Mouse (Mus musculus) intestine, embryonic 16.5 days (tissue): ENCODE measurements at regions not wholly inside any gene's neighbourhood (a gene's known extent, or its start where the extent isn't known, plus 50 kb on each side); places are given as distances from the start of the nearest gene placed in this dataset.

ENCODE experiments used
- ATAC-seq: fragments of 200-750 bp; cut with Nextera tagmentation; 2 replicates; pipeline ENCODE4 v1.8.0; 2017; ENCODE audit warnings: moderate TSS enrichment, moderate library complexity
- H3K27ac ChIP-seq: fragments of 300-500 bp; sonication (generic); 2 replicates; pipeline ENCODE4 v1.5.1; 2014; ENCODE audit warnings: mild to moderate bottlenecking, low read length
- H3K27me3 ChIP-seq: fragments of 300-500 bp; sonication (generic); replicated peaks from 2 replicates; pipeline ENCODE4 v1.6.1; 2014; ENCODE audit warnings: low read length, control low read depth, mixed read lengths; ENCODE audit not compliant: control insufficient read depth, insufficient read depth
- H3K36me3 ChIP-seq: fragments of 300-500 bp; sonication (generic); 2 replicates; pipeline ENCODE4 v1.6.1; 2014; ENCODE audit warnings: low read length, control low read depth; ENCODE audit not compliant: control insufficient read depth, insufficient read depth
- H3K4me1 ChIP-seq: fragments of 300-500 bp; sonication (generic); 2 replicates; pipeline ENCODE4 v1.6.1; 2014; ENCODE audit warnings: low read length, control low read depth, mixed read lengths; ENCODE audit not compliant: control insufficient read depth, insufficient read depth
- H3K4me2 ChIP-seq: fragments of 300-500 bp; sonication (generic); 2 replicates; pipeline ENCODE4 v1.6.1; 2014; ENCODE audit warnings: low read depth, low read length, control low read depth
- H3K4me3 ChIP-seq: fragments of 300-500 bp; sonication (generic); 2 replicates; pipeline ENCODE4 v1.5.1; 2014; ENCODE audit warnings: mild to moderate bottlenecking, low read length
- H3K9ac ChIP-seq: fragments of 300-500 bp; sonication (generic); 2 replicates; pipeline ENCODE4 v1.6.1; 2014; ENCODE audit warnings: low read depth, low read length
- H3K9me3 ChIP-seq: fragments of 300-500 bp; sonication (generic); 2 replicates; pipeline ENCODE4 v1.6.1; 2016; ENCODE audit warnings: low read length, control low read depth; ENCODE audit not compliant: control insufficient read depth
- WGBS: fragments of 180-500 bp; shearing (Covaris S2); extraction: QIAGEN DNeasy Blood & Tissue Kit; methylation state at CpG from one replicate; pipeline ENCODE4 v1.1.7; 2014; 5-methylcytosine and 5-hydroxymethylcytosine counted together

GRCm38 (mm10) chr12:52422729-52423128 is 81.0 kb upstream of the Arhgap5 start:
- Histone ChIP-seq H3K36me3 (no peaks in the 10 kb centered on the region), H3K27me3 (no peaks in the 10 kb centered on the region), H3K27ac (no peak overlapping the region), H3K4me2 (no peak overlapping the region), H3K4me1 (no peaks in the 10 kb centered on the region), H3K9me3 (no peaks in the 10 kb centered on the region), H3K4me3 (no peak overlapping the region), H3K9ac (no peak overlapping the region)
- WGBS: 87% methylated on average over 1 of the region's 1 CpGs
- ATAC-seq: no peak

GRCm38 (mm10) chr12:52424336-52425034 is 79.3 kb upstream of the Arhgap5 start:
- Histone ChIP-seq H3K4me2 (no peak overlapping the region), H3K4me1 (no peaks in the 10 kb centered on the region), H3K9ac (no peak overlapping the region), H3K4me3 (no peak overlapping the region), H3K27me3 (no peaks in the 10 kb centered on the region), H3K9me3 (no peaks in the 10 kb centered on the region), H3K36me3 (no peaks in the 10 kb centered on the region), H3K27ac (no peak overlapping the region)
- 73% methylated on average over 3 of the region's 3 CpGs for WGBS
- ATAC-seq: no peak

GRCm38 (mm10) chr12:52429935-52430334 is 73.8 kb upstream of the Arhgap5 start:
- Histone ChIP-seq H3K9me3 (no peaks in the 10 kb centered on the region), H3K27ac (no peak overlapping the region), H3K4me3 (no peak overlapping the region), H3K27me3 (no peaks in the 10 kb centered on the region), H3K36me3 (no peaks in the 10 kb centered on the region), H3K4me2 (no peak overlapping the region), H3K4me1 (peaks cover 11% of the 10 kb centered on the region; the same call in 1 of the 2 replicates), H3K9ac (no peak overlapping the region)
- no peak for ATAC-seq
- WGBS: 80% methylated on average over 5 of the region's 5 CpGs

- peak; percentile 85 for ATAC-seq
- H3K4me2 ChIP-seq: no peak overlapping the region
- H3K36me3 ChIP-seq: no peaks in the 10 kb centered on the region
- no peak overlapping the region for H3K4me3 ChIP-seq
- H3K27ac ChIP-seq: peak overlapping the region; percentile 68
- peaks cover 11% of the 10 kb centered on the region; the same call in 1 of the 2 replicates for H3K4me1 ChIP-seq
- H3K9me3 ChIP-seq: no peaks in the 10 kb centered on the region
- WGBS: 59% methylated on average over 3 of the region's 3 CpGs
- no peaks in the 10 kb centered on the region for H3K27me3 ChIP-seq
- no peak overlapping the region for H3K9ac ChIP-seq
Measured at GRCm38 (mm10) chr12:52431933-52432332, 71.8 kb upstream of the Arhgap5 start.

- Histone ChIP-seq H3K4me3 (no peak overlapping the region), H3K4me2 (no peak overlapping the region), H3K4me1 (peaks cover 11% of the 10 kb centered on the region; the same call in 1 of the 2 replicates), H3K9ac (no peak overlapping the region), H3K27me3 (no peaks in the 10 kb centered on the region), H3K27ac (no peak overlapping the region), H3K9me3 (no peaks in the 10 kb centered on the region), H3K36me3 (no peaks in the 10 kb centered on the region)
- no peak for ATAC-seq
- 55% methylated on average over 2 of the region's 2 CpGs for WGBS
Measured at GRCm38 (mm10) chr12:52434021-52434420, 69.8 kb upstream of the Arhgap5 start.

GRCm38 (mm10) chr12:52435321-52435720 is 68.5 kb upstream of the Arhgap5 start:
- no peak for ATAC-seq
- no peaks in the 10 kb centered on the region for H3K27me3 ChIP-seq
- H3K9ac ChIP-seq: no peak overlapping the region
- H3K4me2 ChIP-seq: no peak overlapping the region
- H3K9me3 ChIP-seq: no peaks in the 10 kb centered on the region
- H3K27ac ChIP-seq: no peak overlapping the region
- no peak overlapping the region for H3K4me3 ChIP-seq
- H3K4me1 ChIP-seq: peaks cover 11% of the 10 kb centered on the region; the same call in 1 of the 2 replicates
- no peaks in the 10 kb centered on the region for H3K36me3 ChIP-seq
- 78% methylated on average over 5 of the region's 5 CpGs for WGBS

GRCm38 (mm10) chr12:52435795-52436211 is 68.0 kb upstream of the Arhgap5 start:
- no peak for ATAC-seq
- 72% methylated on average over 16 of the region's 16 CpGs for WGBS

GRCm38 (mm10) chr12:52436941-52437340 is 66.8 kb upstream of the Arhgap5 start:
- Histone ChIP-seq H3K4me2 (no peak overlapping the region), H3K27me3 (no peaks in the 10 kb centered on the region), H3K4me1 (peaks cover 11% of the 10 kb centered on the region; the same call in 1 of the 2 replicates), H3K9ac (no peak overlapping the region), H3K4me3 (no peak overlapping the region), H3K9me3 (no peaks in the 10 kb centered on the region), H3K27ac (no peak overlapping the region), H3K36me3 (no peaks in the 10 kb centered on the region)
- ATAC-seq: no peak
- 87% methylated on average over 4 of the region's 4 CpGs for WGBS

More at GRCm38 (mm10) chr12:52435795-52436211, 68.0 kb upstream of the Arhgap5 start:
- Histone ChIP-seq H3K27ac (no peak overlapping the region), H3K4me3 (no peak overlapping the region), H3K9ac (no peak overlapping the region), H3K4me2 (no peak overlapping the region), H3K27me3 (no peaks in the 10 kb centered on the region), H3K9me3 (no peaks in the 10 kb centered on the region), H3K4me1 (peaks cover 11% of the 10 kb centered on the region; the same call in 1 of the 2 replicates), H3K36me3 (no peaks in the 10 kb centered on the region)

GRCm38 (mm10) chr12:52439241-52439640 is 64.5 kb upstream of the Arhgap5 start:
- Histone ChIP-seq H3K4me3 (no peak overlapping the region), H3K9me3 (no peaks in the 10 kb centered on the region), H3K27ac (no peak overlapping the region), H3K4me2 (no peak overlapping the region), H3K27me3 (no peaks in the 10 kb centered on the region), H3K9ac (no peak overlapping the region), H3K4me1 (no peaks in the 10 kb centered on the region), H3K36me3 (no peaks in the 10 kb centered on the region)
- 90% methylated on average over 1 of the region's 1 CpGs for WGBS
- ATAC-seq: no peak
